Mouse (Mus musculus) urinary bladder, postnatal 0 days (tissue): Measurements from ENCODE around the gene Olfr692. TPM values are rescaled to one million over a fixed set of nuclear protein-coding genes. Genes with fewer than 3 reads are reported as not detected.

Source experiments
- polyA plus RNA-seq: library from polyadenylated mRNA; unstranded; fragments of >200 nt; fragmentation: Nextera tagmentation; extraction: Ambion mirVana; gene quantifications from 2 replicates; pipeline ENCODE4 v1.2.1, GENCODE M21; 2015

Olfr692 gene
- not detected in 2 replicates for polyA plus RNA-seq

GRCm38 (mm10) chr7:105367930-105368329 is at the start of gene Olfr692:
Gene Olfr692, plus strand, starts transcription at chr7:105368230.

DNA sequence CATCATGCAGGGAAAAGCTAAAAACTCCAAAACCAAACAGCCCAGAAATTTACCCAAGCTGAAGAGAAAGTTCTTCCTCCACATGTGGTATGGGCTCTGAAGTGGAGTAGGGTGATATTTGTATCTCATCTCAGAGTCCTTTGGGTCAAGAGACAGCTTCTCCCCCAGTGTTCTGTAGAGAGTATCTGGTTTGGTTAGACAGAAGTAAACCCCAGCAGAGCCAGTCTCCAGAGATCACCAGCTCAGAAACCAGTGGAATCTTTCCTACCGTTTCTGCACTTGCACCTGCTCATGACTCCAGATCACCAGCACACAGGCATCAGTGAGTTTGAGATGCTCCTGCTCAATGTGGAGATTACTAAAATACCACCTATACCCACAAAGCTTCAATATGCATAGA is 34.0 kb upstream of the Olfr692 start, which contains the start of gene Olfr690:
Olfr690 (minus strand) TSS at position 101 of the 400 bp plus-strand sequence.

GRCm38 (mm10) chr7:105342170-105342569 is 25.9 kb upstream of the Olfr692 start, which contains the start of gene Olfr691:
Gene Olfr691, minus strand, starts transcription at chr7:105342270.

DNA sequence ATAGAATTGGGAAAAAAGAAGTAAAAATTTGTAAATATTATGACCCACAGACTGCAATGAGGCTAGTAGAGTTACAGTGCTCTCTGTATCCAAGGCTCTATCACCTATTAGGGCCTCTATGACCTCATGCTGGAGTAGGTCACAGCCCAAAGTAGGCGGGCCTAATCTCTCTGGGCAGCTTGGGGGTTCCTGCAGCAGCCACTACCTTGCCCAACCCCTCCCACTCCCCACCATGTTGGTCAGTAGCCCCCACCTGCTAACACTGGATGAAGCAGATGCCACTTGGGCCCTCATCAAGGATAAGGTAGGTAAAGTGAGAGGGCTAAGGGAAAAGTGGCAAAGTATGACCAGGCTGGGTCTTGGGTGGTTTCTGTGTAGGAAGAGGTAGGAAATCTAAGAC is 6.8 kb downstream of the Olfr692 start, which contains the start of gene Gm5901:
Gm5901 (plus strand) TSS at position 173 of the 400 bp plus-strand sequence.

GRCm38 (mm10) chr7:105399935-105400624 is 32.0 kb downstream of the Olfr692 start, which contains the start of gene Fam160a2:
Gene Fam160a2, minus strand, starts transcription at chr7:105400054.

DNA sequence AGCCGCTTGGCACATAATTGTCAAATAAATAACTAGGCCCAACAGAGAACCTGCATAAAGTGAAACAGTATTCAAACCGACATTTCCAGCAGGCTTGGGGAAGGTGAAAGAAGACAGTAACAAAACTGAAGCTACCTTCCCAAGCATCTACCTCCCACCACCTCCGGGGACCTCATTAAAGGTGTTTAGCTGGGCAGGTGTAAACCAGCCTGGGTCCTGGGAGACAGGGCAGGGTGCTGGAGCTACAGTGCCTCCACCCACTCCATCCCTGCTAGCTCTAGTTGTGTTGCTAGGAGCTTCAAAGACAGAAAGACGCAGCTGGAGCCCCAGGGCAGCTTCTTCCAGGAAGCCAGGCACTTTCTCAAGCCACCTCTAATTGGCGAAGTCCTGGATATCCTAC is 36.2 kb downstream of the Olfr692 start, which contains the start of gene Cnga4:
Cnga4 (plus strand) TSS at position 301 of the 400 bp plus-strand sequence.

Other genes with a start within 250 kb of the Olfr692 start
- not detected in 2 replicates for gene Olfr683, start 221.2 kb upstream of the Olfr692 start, polyA plus RNA-seq
- gene Olfr684, start 204.6 kb upstream of the Olfr692 start, polyA plus RNA-seq: not detected in 2 replicates
- not detected in 2 replicates for gene Olfr685, start 182.2 kb upstream of the Olfr692 start, polyA plus RNA-seq
- gene Olfr686, start 160.7 kb upstream of the Olfr692 start, polyA plus RNA-seq: not detected in 2 replicates
- not detected in 2 replicates for gene Olfr688, start 80.1 kb upstream of the Olfr692 start, polyA plus RNA-seq
- gene Olfr689, start 57.1 kb upstream of the Olfr692 start, polyA plus RNA-seq: not detected in 2 replicates
- gene Olfr690, start 34.1 kb upstream of the Olfr692 start, polyA plus RNA-seq: not detected in 2 replicates
- gene Olfr691, start 26.0 kb upstream of the Olfr692 start, polyA plus RNA-seq: not detected in 2 replicates
- gene Gm5901, start 6.8 kb downstream of the Olfr692 start, polyA plus RNA-seq: not detected in 2 replicates
- gene Fam160a2, start 31.8 kb downstream of the Olfr692 start, polyA plus RNA-seq: 24.4 and 25.0 TPM in 2 replicates
- gene Cnga4, start 36.3 kb downstream of the Olfr692 start, polyA plus RNA-seq: 0.07 TPM in 1 of 2 replicates, not detected in the other
- gene Cckbr, start 57.5 kb downstream of the Olfr692 start, polyA plus RNA-seq: not detected in 2 replicates
- gene Cavin3, start 114.1 kb downstream of the Olfr692 start, polyA plus RNA-seq: 609 and 647 TPM in 2 replicates
- gene Smpd1, start 186.1 kb downstream of the Olfr692 start, polyA plus RNA-seq: 28.9 and 31.0 TPM in 2 replicates
- gene Apbb1, start 213.4 kb downstream of the Olfr692 start, polyA plus RNA-seq: 20.1 and 20.4 TPM in 2 replicates
- gene Hpx, start 231.9 kb downstream of the Olfr692 start, polyA plus RNA-seq: 0.79 and 2.3 TPM in 2 replicates